ENCODE assay signal across 7 mouse cellular contexts in genomic region chr7:141131904-141132755, GRCm38 (mm10). TPM values are rescaled to one million over a fixed set of nuclear protein-coding genes. Genes with fewer than 3 reads are reported as not detected.
DNase-seq lines count a peak whose midpoint lies in the region; ATAC-seq and TF ChIP-seq lines count a peak whose summit lies in the region.

No protein-coding gene starts in this region.

- peaks cover 11% of the 10 kb centered on the region for H3K36me3 ChIP-seq in C2C12 (ENCODE audit: control insufficient read depth, insufficient read depth)
- H3K36me3 ChIP-seq in MEL (ENCODE audit: control insufficient read depth in 1 of 2, insufficient read depth in 2 of 2, low read length in 2 of 2), result peaks cover 3 to 29% of the 10 kb centered on the region in 2 experiments
- peaks cover 34% of the 10 kb centered on the region for H3K36me3 ChIP-seq in hindbrain, embryonic 10.5 days
- peaks cover 35% of the 10 kb centered on the region for H3K36me3 ChIP-seq in liver, embryonic 15.5 days (replicated peaks)
- no peaks in the 10 kb centered on the region for H3K36me3 ChIP-seq in stomach, embryonic 16.5 days (ENCODE audit: control insufficient read depth, insufficient read depth, low read length)

- peak; percentile 54 for DNase-seq in MEL (ENCODE audit: low read depth, low spot score)
- no peak for DNase-seq in hindbrain, embryonic 10.5 days (ENCODE audit: low spot score)
- DNase-seq in cerebellum, adult 9-11 months, result no peak
- no peak for DNase-seq in adrenal gland, adult 18-20 months (ENCODE audit: low spot score in 2 of 2)

- TF ChIP-seq EP300 in MEL (IDR thresholded peaks at IDR 0.05; ENCODE audit: low read depth in 1 of 2, low read length in 2 of 2), result peak; percentile 76 to 85

- TF ChIP-seq CTCF in C2C12 (IDR thresholded peaks at IDR 0.05; ENCODE audit: control insufficient read depth, insufficient read depth, insufficient read length) (no peak), MEL (IDR thresholded peaks at IDR 0.05 in 2 of 3, conservative IDR thresholded peaks at IDR 0.05 in 1 of 3; ENCODE audit: control insufficient read depth in 1 of 3, insufficient read depth in 1 of 3, low read depth in 2 of 3, low read length in 3 of 3, poor library complexity in 1 of 3, severe bottlenecking in 1 of 3) (no peak)

- H3K4me3 ChIP-seq in C2C12 (ENCODE audit: insufficient read depth, poor library complexity, severe bottlenecking) (peak overlapping the region; percentile 59), MEL (ENCODE audit: control insufficient read depth in 1 of 2, insufficient read depth in 1 of 2, low read depth in 2 of 2, low read length in 2 of 2) (peak overlapping the region; percentile 76 to 81)
- H3K4me3 ChIP-seq in hindbrain, embryonic 10.5 days, result peak overlapping the region; percentile 81
- H3K4me3 ChIP-seq in liver, embryonic 15.5 days (replicated peaks), result peak overlapping the region; percentile 84
- peak overlapping the region; percentile 90 for H3K4me3 ChIP-seq in stomach, embryonic 16.5 days (replicated peaks; ENCODE audit: low read length)

- H3ac ChIP-seq in C2C12 (ENCODE audit: control insufficient read depth, insufficient read length, low read depth), result peak overlapping the region; percentile 90

- H3K27ac ChIP-seq in MEL (ENCODE audit: control insufficient read depth, low read depth, low read length), result peak overlapping the region; percentile 56
- peak overlapping the region; percentile 94 for H3K27ac ChIP-seq in hindbrain, embryonic 10.5 days
- H3K27ac ChIP-seq in liver, embryonic 15.5 days (replicated peaks), result peak overlapping the region; percentile 99
- peak overlapping the region; percentile 39; the same call in 1 of the 2 replicates for H3K27ac ChIP-seq in stomach, embryonic 16.5 days (ENCODE audit: low read length)

- WGBS in hindbrain, embryonic 10.5 days, result 59% methylated on average over 12 of the region's 12 CpGs
- WGBS in liver, embryonic 15.5 days (ENCODE audit: insufficient replicate concordance), result 25% methylated on average over 12 of the region's 12 CpGs
- WGBS in stomach, embryonic 16.5 days, result 52% methylated on average over 12 of the region's 12 CpGs

- peak overlapping the region; percentile 95 for H3K9ac ChIP-seq in MEL (ENCODE audit: control insufficient read depth, low read depth, low read length, poor library complexity, severe bottlenecking)
- peak overlapping the region; percentile 94 for H3K9ac ChIP-seq in liver, embryonic 15.5 days
- H3K9ac ChIP-seq in stomach, embryonic 16.5 days (ENCODE audit: low read length), result peak overlapping the region; percentile 97

- H3K79me2 ChIP-seq in C2C12 (ENCODE audit: control insufficient read depth, insufficient read depth) (peaks cover 14% of the 10 kb centered on the region), MEL (ENCODE audit: control insufficient read depth, insufficient read depth, low read length, poor library complexity) (peaks cover 17% of the 10 kb centered on the region)

- no peaks in the 10 kb centered on the region for H3K9me3 ChIP-seq in MEL (replicated peaks; ENCODE audit: insufficient read depth, low read length)
- no peaks in the 10 kb centered on the region for H3K9me3 ChIP-seq in hindbrain, embryonic 10.5 days
- no peaks in the 10 kb centered on the region for H3K9me3 ChIP-seq in liver, embryonic 15.5 days (replicated peaks)
- H3K9me3 ChIP-seq in stomach, embryonic 16.5 days (replicated peaks; ENCODE audit: control insufficient read depth, low read length), result no peaks in the 10 kb centered on the region

- H3K79me3 ChIP-seq in C2C12 (ENCODE audit: low read depth), result no peaks in the 10 kb centered on the region

- peak; percentile 83 for ATAC-seq in liver, embryonic 15.5 days (ENCODE audit: insufficient read depth)
- ATAC-seq in stomach, embryonic 16.5 days (ENCODE audit: insufficient read depth, low FRiP score), result peak; percentile 21; the same call in 1 of the 2 replicates

- peak overlapping the region; percentile 82 for H3K4me2 ChIP-seq in liver, embryonic 15.5 days
- H3K4me2 ChIP-seq in stomach, embryonic 16.5 days (ENCODE audit: low read depth, low read length), result peak overlapping the region; percentile 80

- H3K4me1 ChIP-seq in MEL (ENCODE audit: control insufficient read depth in 1 of 2, insufficient read depth in 2 of 2, low read length in 2 of 2), result peaks cover 4 to 28% of the 10 kb centered on the region in 2 experiments
- peaks cover 17% of the 10 kb centered on the region for H3K4me1 ChIP-seq in hindbrain, embryonic 10.5 days (replicated peaks)
- peaks cover 83% of the 10 kb centered on the region for H3K4me1 ChIP-seq in liver, embryonic 15.5 days (replicated peaks)
- peaks cover 17% of the 10 kb centered on the region; the same call in 1 of the 2 replicates for H3K4me1 ChIP-seq in stomach, embryonic 16.5 days (ENCODE audit: control insufficient read depth, insufficient read depth, low read length)

- no peak for TF ChIP-seq POLR2A in MEL (IDR thresholded peaks at IDR 0.05; ENCODE audit: control insufficient read depth in 1 of 2, insufficient read depth in 1 of 2, low read depth in 1 of 2, low read length in 2 of 2, poor library complexity in 1 of 2)

- H3K27me3 ChIP-seq in C2C12 (ENCODE audit: control insufficient read depth, insufficient read depth, insufficient read length), result no peaks in the 10 kb centered on the region
- H3K27me3 ChIP-seq in MEL (ENCODE audit: control insufficient read depth in 1 of 2, insufficient read depth in 2 of 2, low read length in 2 of 2), result no peaks in the 10 kb centered on the region
- H3K27me3 ChIP-seq in hindbrain, embryonic 10.5 days (ENCODE audit: insufficient read depth, poor library complexity, severe bottlenecking), result no peaks in the 10 kb centered on the region
- H3K27me3 ChIP-seq in liver, embryonic 15.5 days, result no peaks in the 10 kb centered on the region
- no peaks in the 10 kb centered on the region for H3K27me3 ChIP-seq in stomach, embryonic 16.5 days (ENCODE audit: control insufficient read depth, insufficient read depth, low read length)

- no peak for TF ChIP-seq RAD21 in MEL (IDR thresholded peaks at IDR 0.05; ENCODE audit: low read depth, low read length)

TF ChIP-seq in C2C12, 6 proteins besides CTCF, POLR2A, EP300 and RAD21:
- no peak for TF ChIP-seq MAX (IDR thresholded peaks at IDR 0.05)
- TF ChIP-seq MYOG (IDR thresholded peaks at IDR 0.05; ENCODE audit: control insufficient read depth, extremely low read depth, insufficient read length), result no peak

TF ChIP-seq in MEL, 35 proteins besides CTCF, POLR2A, EP300 and RAD21 (continues in another document):
- TF ChIP-seq NRF1 (IDR thresholded peaks at IDR 0.05; ENCODE audit: insufficient read depth, low read depth, low read length, poor library complexity, severe bottlenecking), result no peak
- TF ChIP-seq JUND (IDR thresholded peaks at IDR 0.05; ENCODE audit: low read depth, low read length), result no peak

RNA-seq across cellular contexts. Expression of gene Ptdss2, which starts 9.9 kb away (rescaled TPM):
- 20.5 TPM for polyA plus RNA-seq in C2C12 (2012; fragmentation: generic; extraction: Trizol)
- total RNA-seq in MEL (2012; rRNA removed), result 12.2 and 16.9 TPM in 2 replicates
- polyA plus RNA-seq in MEL (2012; ENCODE audit: insufficient read depth in 1 of 2, insufficient read length in 2 of 2, low read depth in 1 of 2, low replicate concordance in 2 of 2, missing spikeins in 1 of 2), result 10 to 100 TPM in 1 of 2 experiments, not detected in 1; 44.9 TPM
- polyA plus RNA-seq in hindbrain, embryonic 10.5 days (2016; fragmentation: Nextera tagmentation; extraction: Ambion mirVana), result 80.1 and 80.2 TPM in 2 replicates
- 138 and 140 TPM in 2 replicates for polyA plus RNA-seq in liver, embryonic 15.5 days (2015; fragmentation: Nextera tagmentation; extraction: Ambion mirVana)
- 56.0 and 59.4 TPM in 2 replicates for polyA plus RNA-seq in stomach, embryonic 16.5 days (2015; fragmentation: Nextera tagmentation; extraction: Ambion mirVana)
- 10 to 100 TPM; 39.2 to 40.4 TPM for total RNA-seq in adrenal gland, adult 18-20 months (2021)

RNA-seq across cellular contexts. Expression of gene Ano9, which starts 14.5 kb away (rescaled TPM):
- polyA plus RNA-seq in C2C12 (2012; fragmentation: generic; extraction: Trizol) (not detected), MEL (2012; ENCODE audit: insufficient read depth in 1 of 2, insufficient read length in 2 of 2, low read depth in 1 of 2, low replicate concordance in 2 of 2, missing spikeins in 1 of 2) (under 1 TPM in 1 of 2 experiments, not detected in 1; 0.03 TPM)
- total RNA-seq in MEL (2012; rRNA removed), result 0.08 TPM in 1 of 2 replicates, not detected in the other
- 0.20 and 1.6 TPM in 2 replicates for polyA plus RNA-seq in hindbrain, embryonic 10.5 days (2016; fragmentation: Nextera tagmentation; extraction: Ambion mirVana)
- polyA plus RNA-seq in liver, embryonic 15.5 days (2015; fragmentation: Nextera tagmentation; extraction: Ambion mirVana), result 0.99 and 1.5 TPM in 2 replicates
- polyA plus RNA-seq in stomach, embryonic 16.5 days (2015; fragmentation: Nextera tagmentation; extraction: Ambion mirVana), result 22.5 and 26.2 TPM in 2 replicates
- under 1 TPM; 0.20 to 0.32 TPM for total RNA-seq in adrenal gland, adult 18-20 months (2021)

RNA-seq across cellular contexts. Expression of gene Sigirr, which starts 31.8 kb away (rescaled TPM):
- 13.9 TPM for polyA plus RNA-seq in C2C12 (2012; fragmentation: generic; extraction: Trizol)
- 8.3 and 8.6 TPM in 2 replicates for total RNA-seq in MEL (2012; rRNA removed)
- 10 to 100 TPM in 1 of 2 experiments, not detected in 1; 17.5 TPM for polyA plus RNA-seq in MEL (2012; ENCODE audit: insufficient read depth in 1 of 2, insufficient read length in 2 of 2, low read depth in 1 of 2, low replicate concordance in 2 of 2, missing spikeins in 1 of 2)
- polyA plus RNA-seq in hindbrain, embryonic 10.5 days (2016; fragmentation: Nextera tagmentation; extraction: Ambion mirVana), result 1.9 and 2.7 TPM in 2 replicates
- polyA plus RNA-seq in liver, embryonic 15.5 days (2015; fragmentation: Nextera tagmentation; extraction: Ambion mirVana), result 22.1 and 28.1 TPM in 2 replicates
- 14.1 and 14.7 TPM in 2 replicates for polyA plus RNA-seq in stomach, embryonic 16.5 days (2015; fragmentation: Nextera tagmentation; extraction: Ambion mirVana)
- 1 to 10 TPM; 2.0 to 2.7 TPM for total RNA-seq in adrenal gland, adult 18-20 months (2021)

RNA-seq across cellular contexts. Expression of gene Rnh1, which starts 40.5 kb away (rescaled TPM):
- polyA plus RNA-seq in C2C12 (2012; fragmentation: generic; extraction: Trizol), result 251 TPM
- 69.6 and 71.4 TPM in 2 replicates for total RNA-seq in MEL (2012; rRNA removed)
- 10 to 100 TPM in 1 of 2 experiments, not detected in 1; 94.5 TPM for polyA plus RNA-seq in MEL (2012; ENCODE audit: insufficient read depth in 1 of 2, insufficient read length in 2 of 2, low read depth in 1 of 2, low replicate concordance in 2 of 2, missing spikeins in 1 of 2)
- 68.4 and 72.4 TPM in 2 replicates for polyA plus RNA-seq in hindbrain, embryonic 10.5 days (2016; fragmentation: Nextera tagmentation; extraction: Ambion mirVana)
- polyA plus RNA-seq in liver, embryonic 15.5 days (2015; fragmentation: Nextera tagmentation; extraction: Ambion mirVana), result 64.3 and 76.1 TPM in 2 replicates
- polyA plus RNA-seq in stomach, embryonic 16.5 days (2015; fragmentation: Nextera tagmentation; extraction: Ambion mirVana), result 240 and 265 TPM in 2 replicates
- 100 to 1,000 TPM; 218 to 327 TPM for total RNA-seq in adrenal gland, adult 18-20 months (2021)

RNA-seq across cellular contexts. Expression of gene Pkp3, which starts 54.1 kb away (rescaled TPM):
- 0.88 TPM for polyA plus RNA-seq in C2C12 (2012; fragmentation: generic; extraction: Trizol)
- not detected in 2 replicates for total RNA-seq in MEL (2012; rRNA removed)
- polyA plus RNA-seq in MEL (2012; ENCODE audit: insufficient read depth in 1 of 2, insufficient read length in 2 of 2, low read depth in 1 of 2, low replicate concordance in 2 of 2, missing spikeins in 1 of 2), result not detected
- polyA plus RNA-seq in hindbrain, embryonic 10.5 days (2016; fragmentation: Nextera tagmentation; extraction: Ambion mirVana), result 5.1 and 5.2 TPM in 2 replicates
- polyA plus RNA-seq in liver, embryonic 15.5 days (2015; fragmentation: Nextera tagmentation; extraction: Ambion mirVana), result 0.54 and 0.84 TPM in 2 replicates
- 74.2 and 103 TPM in 2 replicates for polyA plus RNA-seq in stomach, embryonic 16.5 days (2015; fragmentation: Nextera tagmentation; extraction: Ambion mirVana)
- total RNA-seq in adrenal gland, adult 18-20 months (2021), result 1 to 10 TPM; 1.8 to 3.3 TPM

Comparison
In these comparisons a context has a peak if more than half of its experiments do, and no peak if none do; other contexts are left out.
1. H3K27ac ChIP-seq: peak in every context shown above with its lines; median percentile 99 in liver, embryonic 15.5 days; 94 in hindbrain, embryonic 10.5 days; 56 in MEL; 39 in stomach, embryonic 16.5 days.